Mouse (Mus musculus) liver (tissue): Measurements from ENCODE around the gene Cd5.

Experiments
- DNase-seq: peaks from one replicate; pipeline ENCODE4 v3.0.0-alpha.2; 2020; ENCODE audit warnings: mixed read lengths

The Cd5 gene

DNA sequence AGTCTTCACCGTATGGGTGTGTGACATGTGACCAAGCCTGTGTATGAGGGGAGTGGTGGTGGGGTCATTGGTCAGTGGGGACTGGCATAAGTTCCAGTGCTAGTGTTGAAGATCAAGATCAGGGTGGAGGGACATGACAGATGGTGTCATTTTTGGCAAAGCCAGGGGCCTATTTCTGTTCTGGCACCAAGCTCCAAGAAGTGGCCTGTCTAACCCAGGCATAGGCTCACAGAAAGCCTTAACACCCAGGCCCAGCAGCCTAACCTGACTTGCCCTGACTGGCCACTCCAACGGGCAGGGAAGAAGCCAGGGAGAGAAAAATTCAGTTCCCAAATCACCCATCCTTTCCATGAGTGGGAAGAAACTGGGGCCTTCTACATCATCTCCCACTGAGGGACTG is 18.7 kb upstream of the Cd5 start:
- DNase-seq: no peak

DNA sequence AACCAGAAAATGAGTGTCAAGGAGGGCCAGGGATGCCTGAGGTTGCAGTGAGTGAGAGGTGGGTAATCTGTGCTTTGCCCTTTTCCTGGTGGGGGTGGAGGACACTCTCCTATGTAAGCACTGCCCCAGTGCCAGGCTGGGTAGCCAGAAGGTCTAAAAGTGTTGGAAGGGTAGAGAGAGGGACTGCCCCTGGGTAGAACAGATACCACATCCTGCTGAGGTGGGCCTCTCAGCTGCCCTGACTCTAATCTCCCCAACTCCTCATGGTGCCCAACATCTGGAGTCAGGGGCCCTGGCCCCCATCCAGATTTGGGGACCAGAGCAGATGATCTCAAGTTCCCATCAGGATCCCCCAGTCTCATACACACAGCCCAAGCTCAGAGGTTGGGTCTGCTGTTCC is 18.3 kb upstream of the Cd5 start:
- no peak for DNase-seq

DNA sequence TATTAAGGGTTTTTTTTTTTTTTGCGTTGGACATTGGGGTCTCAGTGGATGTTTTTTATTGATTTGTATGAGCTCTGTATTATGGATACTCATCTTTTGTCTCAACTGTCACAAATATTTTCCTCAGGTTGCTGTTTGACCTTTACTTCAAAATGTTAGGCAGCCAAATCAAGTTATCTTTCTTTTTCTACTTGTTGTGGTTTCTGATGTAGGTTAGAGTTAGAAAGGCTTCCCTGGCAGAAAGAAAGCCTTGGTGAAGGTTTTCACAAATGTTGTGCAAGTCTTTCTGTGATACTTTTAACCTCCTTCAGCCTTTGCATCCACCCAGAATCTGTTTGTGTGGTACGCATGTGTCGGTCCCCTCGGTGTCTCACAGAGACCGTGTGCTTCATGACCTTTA is 13.8 kb upstream of the Cd5 start:
- DNase-seq: no peak

DNA sequence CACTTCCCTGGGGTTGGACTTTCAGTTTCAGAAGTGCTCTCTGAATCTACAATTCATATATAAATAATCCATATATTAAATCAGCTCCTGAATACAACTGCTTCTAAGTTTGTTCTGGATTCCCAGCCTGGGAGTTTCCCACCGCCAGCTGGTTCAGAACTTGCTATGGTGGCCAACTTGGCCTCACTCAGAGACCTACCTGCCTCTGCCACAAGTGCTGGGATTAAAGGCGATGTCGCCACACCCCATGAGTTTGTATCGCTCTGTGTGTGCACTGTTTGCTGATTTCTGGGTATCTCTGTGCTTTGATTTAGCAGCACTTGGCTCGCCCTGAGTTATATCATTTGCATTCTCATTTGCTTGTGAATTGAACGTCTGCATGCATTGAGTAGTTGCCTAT is 13.3 kb upstream of the Cd5 start:
- DNase-seq: no peak

DNA sequence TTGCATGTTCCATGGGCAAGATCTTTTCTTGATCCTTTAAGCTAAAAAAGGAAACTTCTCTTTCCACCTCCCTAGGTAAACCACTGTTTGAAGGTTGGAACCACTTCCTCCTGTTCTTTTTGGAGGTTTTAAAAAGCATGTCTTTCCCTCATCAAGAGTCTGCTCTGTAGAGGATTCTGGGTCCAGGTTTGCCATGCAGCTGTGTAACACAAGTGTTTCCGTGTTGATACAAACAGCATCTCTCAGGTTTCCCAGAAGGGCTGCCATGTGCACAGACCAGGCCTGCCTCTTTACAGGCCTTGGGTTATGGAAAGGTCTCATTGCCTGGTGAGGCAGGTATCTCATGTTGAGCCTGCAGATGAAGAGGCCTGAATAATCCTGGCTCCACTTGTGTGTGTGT is 12.8 kb upstream of the Cd5 start:
- DNase-seq: no peak

DNA sequence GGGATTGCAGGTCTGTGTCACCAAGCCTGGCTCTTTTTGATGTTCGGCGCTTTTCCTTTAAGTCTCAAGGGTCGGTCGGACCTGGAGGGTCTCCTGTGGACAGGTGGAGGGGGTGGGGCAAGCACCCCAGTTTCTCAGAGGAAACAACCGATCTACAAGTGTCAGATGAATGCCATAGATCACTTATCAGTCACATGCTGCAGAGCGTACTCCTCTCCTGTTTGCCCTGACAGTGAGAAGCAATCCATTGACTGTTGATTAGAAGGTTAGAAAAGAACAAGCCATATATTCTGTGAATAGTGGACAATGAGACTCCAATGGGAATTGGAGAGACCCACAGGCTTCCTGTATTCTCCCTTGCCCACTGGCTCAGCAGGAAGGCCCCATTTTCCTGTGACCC is 11.4 kb upstream of the Cd5 start:
- DNase-seq: no peak

DNA sequence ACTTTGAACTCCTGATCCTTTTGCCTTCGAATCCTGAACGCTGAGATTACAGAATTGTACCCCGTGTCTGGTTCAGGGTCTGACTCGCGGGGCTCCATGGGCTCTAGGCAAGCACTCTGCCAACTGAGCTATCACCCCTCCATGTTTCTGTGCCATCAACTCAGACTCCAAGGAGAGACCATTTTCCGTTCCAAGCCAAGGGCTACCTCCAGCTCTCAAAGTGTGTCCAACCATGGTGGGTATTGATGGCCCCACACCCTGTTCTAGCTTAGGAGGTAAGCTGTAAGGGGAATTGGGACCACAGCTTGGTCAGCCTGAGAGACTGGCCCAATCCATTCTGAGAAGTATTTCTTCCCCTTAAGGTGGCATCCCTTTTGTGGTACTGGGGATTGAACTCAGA is 10.5 kb upstream of the Cd5 start:
- no peak for DNase-seq

DNA sequence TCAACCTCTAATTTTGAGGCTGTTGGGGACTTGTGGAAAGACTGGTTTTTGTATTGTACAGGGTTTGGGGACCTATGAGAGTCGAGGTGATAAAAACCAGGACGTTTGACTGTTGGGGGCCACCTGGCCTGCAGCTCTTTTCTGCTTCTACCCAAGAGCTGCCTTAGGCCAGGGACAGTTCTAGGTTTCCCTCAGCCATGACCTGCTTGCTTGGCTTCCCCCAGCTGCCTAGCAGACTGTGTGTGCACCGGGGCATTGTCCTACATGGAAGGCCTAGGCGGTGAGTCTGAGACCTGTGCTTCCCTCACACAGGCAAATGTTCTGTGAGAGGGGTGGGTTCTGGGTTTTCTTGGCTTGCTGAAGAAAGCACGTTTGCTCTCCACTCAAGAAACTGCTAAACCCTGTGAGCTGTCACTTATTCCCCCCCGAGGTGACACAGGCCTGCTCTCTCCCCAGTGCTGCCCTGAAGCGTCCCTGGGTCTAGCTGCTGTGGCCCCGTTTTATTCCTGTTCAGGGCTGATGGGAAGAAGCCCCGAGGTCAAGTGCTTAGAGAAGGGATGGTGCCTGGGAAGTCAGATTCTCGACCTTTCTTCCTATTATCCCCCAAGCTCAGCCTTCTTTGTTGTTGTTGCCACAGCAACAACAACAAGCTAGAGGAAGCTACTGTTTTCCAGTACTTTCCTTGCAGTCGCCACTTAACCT is 9.8 kb upstream of the Cd5 start:
- DNase-seq: no peak

DNA sequence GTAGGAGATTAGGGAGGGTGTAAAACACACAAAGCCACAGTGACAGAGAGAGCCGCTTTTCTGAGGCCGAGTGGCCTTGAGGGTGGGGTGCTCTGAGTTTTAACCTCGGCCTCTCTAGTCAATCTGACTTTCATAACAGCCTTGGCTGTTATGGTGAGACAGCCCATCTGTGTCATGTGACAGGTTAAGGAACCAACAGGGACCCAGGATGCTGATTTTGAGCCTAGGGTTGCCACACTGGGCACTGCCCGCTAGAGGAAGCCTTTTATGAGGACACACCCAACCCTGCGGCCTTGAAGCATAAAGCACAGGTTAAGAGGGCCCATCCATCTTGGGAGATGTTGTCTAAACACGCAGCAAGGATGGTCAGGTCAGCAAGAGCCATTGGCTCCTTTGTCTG is 8.9 kb upstream of the Cd5 start:
- no peak for DNase-seq

DNA sequence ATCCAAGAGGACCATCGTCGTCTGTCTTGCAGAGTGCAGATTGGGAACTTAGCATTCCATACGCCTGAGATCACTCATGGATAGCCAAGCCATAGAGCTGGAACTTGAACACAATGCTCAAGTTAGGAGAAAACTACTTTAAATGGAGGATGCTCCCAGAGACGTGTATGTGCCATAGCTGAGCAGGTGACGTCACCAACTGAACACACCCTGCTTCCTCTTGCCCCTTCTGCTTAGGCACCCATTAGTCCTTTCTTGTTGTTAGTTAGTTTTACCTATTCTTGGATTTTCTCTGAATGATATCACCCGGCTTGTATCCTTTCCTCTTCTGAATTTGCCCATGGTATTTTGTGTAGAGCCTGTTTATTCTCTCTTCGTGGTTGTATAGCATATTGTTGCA is 8.4 kb upstream of the Cd5 start:
- DNase-seq: no peak

DNA sequence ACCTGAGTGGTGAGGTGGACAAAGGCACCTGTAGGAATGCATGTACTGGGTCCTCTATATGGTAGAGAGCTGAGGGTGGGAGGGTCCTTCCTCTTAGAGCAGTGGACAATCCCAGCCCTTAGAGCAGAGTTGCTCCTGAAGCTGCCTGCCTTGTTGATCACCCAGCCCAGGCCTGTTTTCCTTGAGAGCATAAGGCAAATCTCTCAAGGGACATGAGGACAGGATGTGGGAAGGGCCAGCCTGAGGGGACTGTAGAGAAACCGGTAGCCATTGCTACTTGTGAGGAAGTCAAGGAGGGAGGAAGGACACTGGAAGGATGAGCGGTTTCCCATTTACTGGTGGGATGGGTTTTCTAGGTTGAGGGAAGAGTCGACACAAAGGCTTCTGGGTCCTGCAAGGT is 3.8 kb upstream of the Cd5 start:
- DNase-seq: no peak

DNA sequence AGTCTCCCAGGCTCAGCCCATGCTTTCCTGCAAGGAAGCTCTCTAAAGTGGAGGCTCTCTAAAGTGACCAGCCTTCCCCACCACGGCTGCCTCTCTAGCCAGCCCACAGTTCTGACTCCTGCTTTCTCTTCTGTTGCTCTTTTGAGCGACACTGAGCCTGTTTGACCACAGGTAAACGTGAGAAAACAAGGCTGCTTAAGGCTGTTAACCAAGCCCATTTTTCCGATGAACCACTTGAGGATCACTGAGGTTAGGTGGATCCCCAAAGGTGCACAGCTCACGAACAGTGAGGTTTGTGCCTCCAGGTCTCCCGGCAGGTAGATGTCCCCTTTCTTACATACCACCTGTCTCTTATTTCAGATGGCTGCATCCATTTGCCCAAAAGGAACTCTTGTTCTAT is 3.3 kb upstream of the Cd5 start:
- no peak for DNase-seq

DNA sequence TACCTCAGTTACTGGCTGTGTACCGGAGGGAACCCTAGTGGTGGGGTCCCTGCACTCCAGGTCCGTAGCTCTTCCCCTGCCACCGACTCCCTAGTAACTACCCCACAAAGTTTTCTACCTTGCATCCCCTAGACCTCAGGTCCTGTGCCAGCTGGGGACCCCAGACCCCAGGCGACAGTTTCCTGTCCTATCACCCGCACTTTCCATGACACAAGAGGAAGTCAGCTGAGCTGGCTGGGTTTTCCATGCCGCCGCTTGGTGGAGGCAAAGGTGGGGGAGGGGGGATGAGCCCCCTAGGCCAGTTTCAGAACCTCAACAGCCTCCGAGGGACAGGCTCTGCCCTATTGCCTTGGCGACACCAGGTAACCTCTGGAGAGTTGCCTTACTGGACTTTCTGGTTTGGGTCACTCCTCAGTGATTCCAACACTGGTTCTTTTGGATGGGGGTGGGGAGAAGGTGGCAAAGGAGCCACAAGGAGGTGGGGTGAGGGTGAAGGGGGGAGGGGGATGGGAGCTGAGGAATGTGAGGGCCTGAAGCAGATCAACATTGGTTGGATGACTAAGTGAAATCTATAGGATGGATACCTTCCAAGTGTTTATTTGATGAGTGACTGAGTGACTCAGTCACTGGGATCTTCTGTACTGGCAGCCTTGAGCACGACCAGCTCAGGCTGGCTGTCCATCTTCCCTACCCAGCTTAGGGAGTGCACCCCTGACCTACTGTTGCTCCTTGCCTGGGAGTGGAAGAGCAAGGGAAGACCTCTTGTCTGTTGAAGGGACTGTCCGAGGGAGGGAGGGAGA is 2.0 kb upstream of the Cd5 start:
- DNase-seq: peak; percentile 13

DNA sequence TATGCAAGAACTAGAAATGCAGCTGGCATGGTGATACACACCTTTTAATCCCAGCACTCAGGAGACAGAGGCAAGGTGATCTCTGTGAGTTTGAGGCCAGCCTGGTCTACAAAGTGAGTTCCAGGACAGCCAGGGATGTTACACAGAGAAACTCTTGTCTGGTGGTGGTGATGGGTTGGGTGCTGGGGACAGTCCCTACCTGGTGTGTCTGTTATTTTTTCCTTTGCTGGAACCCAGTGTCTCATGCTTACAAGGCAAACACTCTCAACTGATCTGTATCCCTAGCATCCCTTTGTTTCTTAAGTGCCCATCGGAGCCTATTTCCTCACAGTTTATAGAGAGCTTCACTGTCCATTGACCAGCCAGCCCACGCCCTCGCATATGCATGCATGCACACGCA is 1.1 kb upstream of the Cd5 start:
- DNase-seq: no peak

DNA sequence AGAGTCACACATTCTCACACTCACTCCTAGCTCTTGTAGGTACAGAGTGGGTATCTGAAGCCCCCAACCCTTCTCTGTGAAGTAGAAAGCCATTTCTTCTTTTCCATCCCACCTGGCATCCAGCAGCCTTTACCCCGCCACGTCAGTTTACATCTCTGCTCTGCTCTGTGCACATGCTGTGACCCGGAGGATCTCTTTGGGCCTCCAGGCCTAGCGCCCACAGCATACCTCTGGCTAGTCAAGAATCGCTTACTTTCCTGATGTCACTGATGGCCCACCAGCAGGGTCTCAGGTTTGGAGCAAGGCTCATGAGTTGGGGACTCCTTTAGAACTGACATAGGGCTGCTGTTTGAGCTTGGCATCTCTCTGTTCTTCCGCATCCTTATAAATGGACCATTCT is 764 bp downstream of the Cd5 start:
- no peak for DNase-seq

DNA sequence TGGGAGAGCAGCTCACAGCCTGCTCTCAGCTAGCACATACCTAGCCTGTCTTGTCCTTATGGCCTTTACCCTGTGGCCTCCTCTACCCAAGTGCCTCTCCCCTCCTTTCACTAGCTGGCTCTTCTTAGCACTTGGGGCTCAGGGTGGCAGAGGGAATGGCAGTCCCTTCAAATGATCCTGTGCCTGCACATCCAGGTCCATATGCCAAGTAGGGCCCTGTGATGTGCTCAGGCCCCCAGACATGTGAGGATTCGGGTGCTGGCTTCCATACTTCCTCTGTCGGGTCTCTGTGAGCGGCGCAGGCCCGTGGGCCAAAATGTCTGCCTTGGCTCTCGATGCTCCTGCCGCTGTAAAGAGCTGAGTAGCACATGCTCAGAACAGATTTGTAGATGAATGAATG is 2.9 kb downstream of the Cd5 start:
- DNase-seq: no peak

DNA sequence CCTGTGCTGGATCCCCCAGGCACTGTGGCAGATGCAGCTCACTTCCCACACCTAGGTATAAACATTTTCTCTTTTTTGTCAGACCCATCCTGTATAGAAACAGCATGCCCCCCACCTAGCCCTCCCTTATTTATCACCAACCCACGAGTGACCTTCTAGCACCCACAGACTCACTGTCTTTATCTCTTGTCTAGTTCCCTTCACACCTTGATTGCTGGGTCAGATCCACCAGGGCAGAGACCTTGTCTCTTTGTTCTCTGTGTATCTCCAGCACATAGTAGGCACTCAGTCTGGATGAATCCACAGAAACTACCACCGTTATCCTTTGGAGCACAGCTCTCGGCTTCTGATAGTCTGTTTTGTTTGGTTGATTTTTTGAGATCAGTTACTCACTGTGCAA is 3.7 kb downstream of the Cd5 start:
- DNase-seq: no peak

DNA sequence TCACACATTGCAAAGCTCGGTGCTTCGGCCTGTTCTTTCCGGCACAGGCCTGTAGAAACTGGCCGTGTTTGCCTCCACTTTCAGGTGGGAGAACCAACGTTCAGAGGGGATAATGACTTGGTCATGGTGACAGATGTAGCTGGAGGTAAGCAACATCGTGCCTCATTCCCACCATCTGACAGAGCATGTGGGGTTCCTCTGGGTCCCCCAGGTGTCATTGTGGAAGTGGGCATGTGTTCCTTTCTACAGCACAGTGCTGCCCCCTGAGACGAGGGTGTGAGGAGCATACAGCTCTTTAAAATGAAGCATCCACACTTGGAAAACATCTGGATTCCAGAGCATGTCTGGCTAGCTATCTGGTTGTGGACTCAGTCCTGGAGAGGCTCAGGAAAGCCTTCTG is 4.2 kb downstream of the Cd5 start:
- DNase-seq: no peak

DNA sequence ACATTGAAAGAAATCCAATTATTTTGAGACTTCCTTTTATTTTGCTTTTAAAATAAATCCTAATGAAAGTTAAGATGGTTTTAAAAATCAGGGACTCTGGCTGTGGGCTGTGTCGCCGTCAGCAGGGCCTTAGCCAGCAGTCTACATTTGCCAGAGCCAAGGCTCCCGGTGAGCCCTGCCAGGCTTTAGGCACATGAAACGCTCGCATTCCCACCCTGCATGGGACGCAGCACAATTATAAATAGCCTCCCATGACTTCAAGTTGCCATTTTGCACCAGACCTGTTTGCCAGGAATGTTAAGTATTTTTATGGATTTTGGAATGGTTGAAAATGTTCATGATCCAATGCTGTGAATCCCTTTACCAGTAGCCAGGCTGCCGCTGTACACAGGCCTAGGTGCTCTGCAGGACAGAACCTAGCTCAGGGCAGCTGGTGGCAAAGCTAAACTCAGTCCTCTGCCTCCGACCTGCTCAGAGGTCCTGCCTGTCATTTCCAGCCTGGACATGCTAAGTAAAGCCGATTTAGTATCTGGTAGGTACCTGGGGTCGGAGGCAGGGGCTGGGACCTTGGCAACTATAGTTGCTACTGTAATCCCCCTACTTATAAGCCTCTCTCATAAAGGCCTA is 5.2 kb downstream of the Cd5 start:
- no peak for DNase-seq

DNA sequence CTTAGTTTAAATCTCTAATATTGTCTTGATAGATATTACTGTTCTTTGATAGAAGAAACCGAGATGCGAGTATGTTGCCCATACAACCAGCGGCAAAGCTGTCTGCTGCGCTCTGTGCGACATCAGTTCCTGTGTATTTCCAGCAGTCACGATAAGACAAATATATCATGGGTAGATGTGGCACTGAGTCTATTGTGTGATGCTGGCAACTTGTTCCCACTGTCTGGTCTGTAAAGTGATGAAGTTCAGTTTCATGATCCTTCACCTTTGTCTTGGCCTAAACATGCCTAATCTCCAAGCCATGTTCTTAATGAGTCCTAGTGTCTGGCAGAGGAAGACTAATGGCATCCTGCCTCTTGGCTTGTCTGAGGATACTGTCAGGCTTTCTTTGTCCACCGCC is 6.1 kb downstream of the Cd5 start:
- no peak for DNase-seq

DNA sequence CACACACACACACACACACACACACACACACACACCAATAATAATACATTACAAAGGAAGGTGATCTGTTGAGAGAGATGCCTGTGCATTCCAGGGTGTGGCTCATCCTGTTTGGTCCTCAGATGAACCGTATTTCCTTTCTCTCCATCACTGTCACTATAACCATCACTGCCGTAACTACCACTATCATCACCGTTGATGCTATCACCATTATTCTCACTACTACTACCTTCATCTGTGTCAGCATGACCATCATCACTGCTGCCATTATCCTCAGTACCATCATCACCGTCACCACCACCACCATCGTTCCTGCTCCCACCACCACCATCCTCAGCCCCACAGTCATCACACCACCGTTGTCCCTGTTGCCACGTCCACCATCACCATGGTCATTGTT is 6.8 kb downstream of the Cd5 start:
- DNase-seq: no peak

DNA sequence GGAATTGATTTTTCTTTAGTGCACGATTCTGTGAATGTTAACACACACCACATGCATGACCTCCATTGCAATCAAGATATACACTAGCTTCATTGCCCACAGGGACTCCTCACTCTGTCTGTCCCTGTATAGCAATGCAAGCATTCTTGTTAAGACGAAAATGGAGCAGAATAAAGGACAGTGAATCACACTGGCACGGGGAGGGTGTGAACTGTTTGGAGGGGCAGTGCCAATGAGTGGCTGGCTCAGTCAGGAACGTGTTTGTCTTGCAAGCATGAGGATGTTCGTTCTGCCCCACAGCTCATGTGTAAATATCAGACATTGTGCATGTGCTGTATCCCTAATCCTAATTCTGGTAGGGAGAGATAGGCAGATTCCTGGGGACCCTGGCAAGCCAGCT is 8.3 kb downstream of the Cd5 start:
- DNase-seq: no peak

DNA sequence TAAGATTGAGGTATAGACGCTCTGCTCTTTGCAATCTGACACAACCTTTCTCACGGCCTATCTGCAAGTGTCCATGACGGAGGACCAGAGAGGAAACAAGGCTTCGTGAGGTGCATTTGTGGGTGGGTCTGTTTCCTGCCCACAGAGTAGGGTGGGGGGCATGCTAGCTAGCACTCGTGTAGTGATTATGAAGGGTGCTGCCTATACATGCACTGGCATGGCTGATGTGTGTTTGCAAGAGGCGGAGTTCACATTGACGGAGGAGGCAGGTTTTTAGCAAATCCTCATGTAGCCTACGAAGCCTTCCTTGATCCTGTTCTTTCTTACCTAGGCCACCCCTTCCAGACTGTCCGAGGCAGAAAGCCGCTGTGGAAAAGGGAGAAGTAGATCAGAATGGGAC is 8.9 kb downstream of the Cd5 start:
- DNase-seq: no peak

DNA sequence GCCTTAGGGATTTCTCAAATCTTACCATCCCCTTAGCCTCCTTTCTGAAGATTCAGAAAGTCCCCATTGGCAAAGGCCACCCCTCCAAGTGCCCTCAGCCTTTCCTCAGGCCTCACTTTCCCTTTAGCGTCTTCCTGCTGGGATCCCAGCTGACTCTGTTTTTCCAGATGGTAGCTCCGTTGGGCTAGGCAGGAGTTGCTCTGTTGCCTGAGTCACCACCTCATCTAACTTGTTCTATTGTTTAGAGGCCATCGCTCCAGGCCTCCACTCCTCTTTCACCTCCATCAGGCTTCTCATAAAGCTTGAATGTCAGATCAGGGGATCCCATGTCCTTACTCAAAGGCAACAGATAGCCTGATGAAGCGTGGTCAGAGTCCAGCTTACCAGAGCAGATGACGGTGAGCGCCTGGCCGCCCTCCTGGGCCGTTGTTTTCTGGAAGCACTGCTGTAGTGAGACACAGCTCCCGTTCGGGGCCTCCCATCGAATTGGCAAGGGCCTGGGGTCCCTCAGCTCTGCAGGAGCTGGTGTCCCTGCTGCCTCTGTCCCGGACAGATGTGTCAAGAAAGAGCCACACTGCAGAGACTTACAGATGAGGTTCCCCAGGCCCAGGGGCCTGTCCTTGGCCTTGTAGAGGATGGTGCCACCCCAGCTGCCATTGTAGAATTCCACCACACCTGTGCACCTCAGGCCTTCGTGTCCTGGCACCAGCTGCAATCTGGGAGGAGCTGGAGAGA is 14.0 kb downstream of the Cd5 start:
- no peak for DNase-seq
